Mouse (Mus musculus) megakaryocyte, adult 5-6 weeks (primary cell): Measurements from ENCODE around the gene Wnt6. TPM values are rescaled to one million over a fixed set of nuclear protein-coding genes. Genes with fewer than 3 reads are reported as not detected.

Experiments
- ATAC-seq: 2 replicates; pipeline ENCODE4 v1.8.0; 2016; ENCODE audit warnings: mild to moderate bottlenecking, inconsistent platforms; ENCODE audit not compliant: poor library complexity, severe bottlenecking
- total RNA-seq, 2 experiments: library from RNA; stranded (forward) in 1 of 2; stranded (reverse) in 1 of 2; fragments of 153-499, 151-499 nt in 1 of 2; fragments of 221-1000, 200-1000 nt in 1 of 2; gene quantifications; 2 replicates each; pipeline versions ENCODE4 v1.2.3 to v1.2.4; 2015 to 2017

Wnt6 gene
- 0.11 and 0.14 TPM in 2 replicates for total RNA-seq (2015)
- 0.55 and 1.1 TPM in 2 replicates for total RNA-seq (2017)

GRCm38 (mm10) chr1:74771845-74771930 is at the start of gene Wnt6:
Wnt6 (plus strand) TSS chr1:74771892.
- ATAC-seq = no peak

GRCm38 (mm10) chr1:74723748-74724147 is 47.9 kb upstream of the Wnt6 start:
- no peak for ATAC-seq

- ATAC-seq = no peak
Observed at GRCm38 (mm10) chr1:74726114-74726513, 45.6 kb upstream of the Wnt6 start.

GRCm38 (mm10) chr1:74726674-74727073 is 45.0 kb upstream of the Wnt6 start:
- no peak for ATAC-seq

GRCm38 (mm10) chr1:74728446-74728845 is 43.2 kb upstream of the Wnt6 start:
- ATAC-seq = no peak

- no peak for ATAC-seq
Observed at GRCm38 (mm10) chr1:74736977-74737376, 34.7 kb upstream of the Wnt6 start.

- no peak for ATAC-seq
Observed at GRCm38 (mm10) chr1:74737500-74737899, 34.2 kb upstream of the Wnt6 start.

GRCm38 (mm10) chr1:74740846-74741245 is 30.8 kb upstream of the Wnt6 start:
- ATAC-seq = no peak

- no peak for ATAC-seq
Observed at GRCm38 (mm10) chr1:74747335-74747734, 24.4 kb upstream of the Wnt6 start.

GRCm38 (mm10) chr1:74748643-74749271 is 22.9 kb upstream of the Wnt6 start, which contains the start of gene Prkag3:
Prkag3 (minus strand) TSS chr1:74749221.
- peak; percentile 62 for ATAC-seq

GRCm38 (mm10) chr1:74749301-74749700 is 22.4 kb upstream of the Wnt6 start:
- no peak for ATAC-seq

- ATAC-seq = no peak
Observed at GRCm38 (mm10) chr1:74750683-74751082, 21.0 kb upstream of the Wnt6 start.

- no peak for ATAC-seq
Observed at GRCm38 (mm10) chr1:74752150-74752549, 19.5 kb upstream of the Wnt6 start.

- ATAC-seq = no peak
Observed at GRCm38 (mm10) chr1:74752833-74753232, 18.9 kb upstream of the Wnt6 start.

- ATAC-seq = no peak
Observed at GRCm38 (mm10) chr1:74753266-74753974, 18.3 kb upstream of the Wnt6 start.

GRCm38 (mm10) chr1:74754175-74754785 is 17.4 kb upstream of the Wnt6 start:
- ATAC-seq = no peak

GRCm38 (mm10) chr1:74759773-74760172 is 11.9 kb upstream of the Wnt6 start:
- ATAC-seq = no peak

GRCm38 (mm10) chr1:74763081-74763480 is 8.6 kb upstream of the Wnt6 start:
- ATAC-seq = peak; percentile 62; the same call in 1 of the 2 replicates

GRCm38 (mm10) chr1:74770727-74771466 is 795 bp upstream of the Wnt6 start:
- ATAC-seq = no peak

- ATAC-seq = no peak
Observed at GRCm38 (mm10) chr1:74771467-74771844, 236 bp upstream of the Wnt6 start.

GRCm38 (mm10) chr1:74771931-74772620 is 384 bp downstream of the Wnt6 start:
- ATAC-seq = no peak
